Mouse (Mus musculus) central nervous system, embryonic 18 days (tissue): ENCODE data around the gene Tspoap1. TPM values are rescaled to one million over a fixed set of nuclear protein-coding genes. Genes with fewer than 3 reads are reported as not detected.

ENCODE experiments used
- polyA plus RNA-seq: library from polyadenylated mRNA; depleted of rRNA; stranded (reverse); fragments of >200 nt; gene quantifications from 2 replicates; pipeline ENCODE4 v1.2.3, GENCODE M21; 2012; rRNA removed

Tspoap1 gene
- polyA plus RNA-seq: 193 and 207 TPM in 2 replicates

GRCm38 (mm10) chr11:87760301-87761081 is at the start of gene Tspoap1:
Tspoap1 (plus strand) TSS chr11:87760541.

DNA sequence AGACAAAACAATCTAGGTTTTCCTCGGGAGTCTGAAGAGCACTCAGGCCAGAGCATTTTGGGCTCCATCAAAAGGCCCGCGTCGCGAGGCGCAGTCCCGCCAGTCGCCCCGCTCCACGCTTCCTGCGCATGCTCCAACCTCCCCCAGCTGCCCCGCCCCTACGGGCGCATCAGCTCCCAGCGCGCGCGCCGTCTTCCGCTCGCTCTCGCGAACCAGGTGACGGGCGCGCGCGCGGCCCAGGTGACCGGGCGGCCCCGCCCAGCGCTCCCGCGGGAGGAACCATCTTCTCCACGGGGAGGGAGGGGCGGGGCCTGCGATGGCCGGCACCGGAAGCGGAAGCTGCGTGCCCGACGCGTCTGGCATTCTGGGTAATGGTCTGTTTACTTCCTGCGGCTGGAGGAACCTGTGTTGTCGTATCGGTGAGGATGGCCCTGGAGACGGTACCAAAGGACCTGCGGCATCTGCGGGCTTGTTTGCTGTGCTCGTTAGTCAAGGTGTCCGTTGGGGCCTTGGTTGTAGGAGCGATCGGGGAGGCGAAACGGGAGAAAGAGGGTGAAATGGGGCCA is 23.1 kb upstream of the Tspoap1 start, which contains the start of gene Supt4a:
Gene Supt4a, plus strand, starts transcription at position 378 of the 566 bp plus-strand sequence.

GRCm38 (mm10) chr11:87793460-87793859 is 33.1 kb downstream of the Tspoap1 start, which contains the start of gene Mpo:
Mpo (plus strand) TSS chr11:87793581.

GRCm38 (mm10) chr11:87828239-87828900 is 68.0 kb downstream of the Tspoap1 start, which contains the start of gene Lpo:
Lpo (minus strand) TSS chr11:87828289.

Other genes with a start within 250 kb of the Tspoap1 start
- not detected in 2 replicates for gene Gm11492, start 193.9 kb upstream of the Tspoap1 start, polyA plus RNA-seq
- gene Sept4, start 191.6 kb upstream of the Tspoap1 start, polyA plus RNA-seq: 34.0 and 38.4 TPM in 2 replicates
- 64.5 and 66.9 TPM in 2 replicates for gene Mtmr4, start 168.4 kb upstream of the Tspoap1 start, polyA plus RNA-seq
- gene Hsf5, start 143.4 kb upstream of the Tspoap1 start, polyA plus RNA-seq: 0.19 and 0.27 TPM in 2 replicates
- 0.48 and 1.1 TPM in 2 replicates for gene Rnf43, start 97.8 kb upstream of the Tspoap1 start, polyA plus RNA-seq
- gene Supt4a, start 23.0 kb upstream of the Tspoap1 start, polyA plus RNA-seq: 124 and 135 TPM in 2 replicates
- 0.12 TPM in 2 replicates for gene Mpo, start 33.0 kb downstream of the Tspoap1 start, polyA plus RNA-seq
- 1.9 and 2.4 TPM in 2 replicates for gene Lpo, start 67.7 kb downstream of the Tspoap1 start, polyA plus RNA-seq
- 17.8 and 20.2 TPM in 2 replicates for gene Mks1, start 92.7 kb downstream of the Tspoap1 start, polyA plus RNA-seq
- 0.27 and 0.52 TPM in 2 replicates for gene Epx, start 115.0 kb downstream of the Tspoap1 start, polyA plus RNA-seq
- not detected in 2 replicates for gene Olfr462, start 131.7 kb downstream of the Tspoap1 start, polyA plus RNA-seq
- gene Olfr463, start 136.8 kb downstream of the Tspoap1 start, polyA plus RNA-seq: not detected in 2 replicates
- 0.08 and 0.26 TPM in 2 replicates for gene Olfr464, start 160.4 kb downstream of the Tspoap1 start, polyA plus RNA-seq
- gene Dynll2, start 227.0 kb downstream of the Tspoap1 start, polyA plus RNA-seq: 292 and 293 TPM in 2 replicates